Mouse (Mus musculus) frontal cortex, postnatal 36 days (tissue): Measurements from ENCODE around the gene Gm14743.
"Not testable (repeated sequence)": the region's sequence is repeated elsewhere in the genome, so short reads cannot be mapped to it uniquely, and the experiment has no call there.

Experiments
- DNase-seq, 2 experiments: peaks; one replicate each; pipeline ENCODE4 v3.0.0; 2022; ENCODE audit warnings: low spot score in 2 of 2

The Gm14743 gene

DNA sequence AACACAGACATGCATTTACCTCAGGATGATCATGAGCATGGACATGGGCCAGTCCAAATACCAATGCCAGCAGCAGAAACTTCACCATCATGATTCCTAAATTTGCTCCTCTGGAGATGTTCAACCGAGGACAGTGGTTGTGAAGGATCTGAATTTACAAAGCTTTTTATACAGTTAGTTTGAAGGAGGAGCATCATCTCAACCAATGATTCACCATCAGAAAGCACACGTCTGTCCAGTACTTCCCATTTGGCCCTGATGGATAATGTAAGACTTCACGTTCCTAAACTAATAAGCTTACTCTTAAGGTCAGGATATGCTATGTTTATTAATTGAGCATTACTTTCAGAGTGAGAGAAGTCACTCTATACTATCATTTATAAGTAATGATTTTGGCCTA, at the start of gene Gm14743:
Gm14743 (minus strand) TSS at position 101 of the 400 bp plus-strand sequence.
- DNase-seq: not testable (repeated sequence)

DNA sequence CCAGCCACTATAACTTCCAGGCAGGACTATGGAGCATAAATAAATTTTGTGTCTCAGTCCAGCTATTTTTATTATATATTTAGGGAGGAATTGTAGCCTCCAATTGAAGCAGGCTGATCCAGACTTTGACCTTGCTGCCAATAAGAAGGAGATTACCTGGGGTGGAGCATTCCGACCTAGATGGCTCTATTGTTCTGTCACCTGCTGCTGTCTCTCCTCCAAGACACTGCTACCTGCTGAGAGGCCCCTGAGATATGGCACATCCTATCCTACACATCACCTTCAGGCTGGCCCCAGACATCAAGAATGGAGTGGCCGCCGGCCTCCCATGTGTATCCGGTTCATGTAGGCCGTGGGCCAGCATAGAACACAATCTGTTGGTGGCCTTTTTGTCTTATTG, 42.9 kb downstream of the Gm14743 start:
- DNase-seq: no peak

DNA sequence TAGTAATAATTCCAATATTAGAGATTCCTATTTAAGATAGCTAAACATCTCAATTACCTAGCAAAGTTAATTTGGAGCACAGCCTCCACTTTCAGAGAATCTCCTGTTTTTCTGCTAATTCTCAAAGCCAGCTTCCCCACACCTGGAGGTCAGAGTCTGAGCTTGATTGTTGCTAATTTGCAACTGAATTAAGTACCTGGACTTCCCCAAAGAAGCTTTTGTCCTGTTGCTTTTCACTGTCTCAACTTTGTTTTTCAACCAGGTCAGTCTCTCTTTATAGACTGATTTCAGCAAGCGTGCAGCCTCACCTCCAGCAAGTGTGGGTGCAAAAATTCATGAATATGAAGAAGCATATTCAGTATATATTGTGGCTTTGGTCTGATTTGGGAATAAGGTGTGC, 43.5 kb downstream of the Gm14743 start:
- not testable (repeated sequence) for DNase-seq
